Mouse (Mus musculus) left cerebral cortex, postnatal 4 days (tissue): Measurements from ENCODE around the gene Vps29. TPM values are rescaled to one million over a fixed set of nuclear protein-coding genes. Genes with fewer than 3 reads are reported as not detected.

Source experiments
- DNase-seq: peaks from one replicate; pipeline ENCODE4 v3.0.0-alpha.2; 2022
- intact Hi-C: fragments of 180-260 bp; cut with DNase I; formaldehyde crosslinking; loops from one replicate; pipeline ENCODE4 v1.15.1; 2025
- total RNA-seq, 2 experiments: library from RNA; stranded (reverse); gene quantifications; 2 replicates each; pipeline ENCODE4 v1.2.3; 2021

The Vps29 gene
- total RNA-seq, 2 experiments from 2014 or later, result 202 to 208 TPM

DNA sequence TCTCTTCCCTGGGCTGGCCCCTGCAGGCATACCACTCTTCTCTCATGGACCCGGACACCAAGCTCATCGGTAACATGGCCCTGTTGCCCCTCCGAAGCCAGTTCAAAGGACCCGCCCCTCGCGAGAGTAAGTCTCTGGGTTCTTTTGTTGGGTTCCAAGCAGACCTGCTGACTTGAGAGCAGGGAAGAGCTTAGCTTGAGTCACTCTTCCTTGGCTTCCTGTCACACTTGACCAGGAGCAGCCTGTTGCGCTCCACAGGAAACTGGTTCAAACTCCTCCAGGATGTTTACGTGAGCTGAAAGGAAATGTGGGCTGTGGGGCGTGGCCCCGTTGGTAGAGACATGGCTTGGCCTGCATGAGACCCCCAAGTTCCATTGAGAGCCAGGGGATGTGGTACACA lies 42.6 kb downstream of the Vps29 start:
- intact Hi-C loops, result no loop called here
- DNase-seq, result no peak

- intact Hi-C loops, result no loop called here
These were observed 43.3 kb downstream of the Vps29 start for GRCm38 (mm10) chr5:122397495-122397894.

GRCm38 (mm10) chr5:122399871-122400270 lies 45.7 kb downstream of the Vps29 start:
- no peak for DNase-seq
- intact Hi-C loops, result no loop called here

More at GRCm38 (mm10) chr5:122397495-122397894, 43.3 kb downstream of the Vps29 start:
- no peak for DNase-seq

DNA sequence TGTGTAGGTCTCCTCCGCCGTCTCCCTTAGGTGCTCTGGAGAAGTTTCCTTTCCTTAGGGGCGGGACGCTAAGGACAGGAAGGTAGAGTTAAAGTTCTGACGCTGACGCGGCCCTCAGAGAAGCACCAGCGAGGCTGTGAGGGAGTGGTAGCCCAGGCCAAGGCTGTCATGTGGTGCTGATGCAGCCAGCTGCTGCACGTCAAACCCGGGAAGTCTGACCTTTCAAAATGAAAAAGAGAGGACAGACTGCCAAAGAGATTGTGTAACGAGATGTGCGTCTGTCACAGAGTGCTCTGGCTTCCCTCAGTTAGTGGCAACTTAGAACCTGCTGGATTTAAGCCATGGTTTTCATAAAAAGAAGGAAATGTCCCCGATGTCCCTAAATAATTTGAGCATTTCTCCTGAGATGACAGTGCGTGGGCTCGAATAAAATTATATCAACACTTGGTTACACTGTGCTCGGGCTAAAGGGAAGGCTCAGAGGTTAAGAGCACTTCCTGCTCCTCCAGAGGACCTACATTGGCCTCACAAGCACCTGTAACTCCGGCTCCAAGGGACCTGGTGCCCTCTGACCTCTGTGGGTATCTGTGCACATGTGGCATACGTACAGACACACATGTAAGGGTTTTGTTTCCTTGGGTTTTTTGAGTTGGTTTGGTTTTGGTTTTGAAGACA lies 46.6 kb downstream of the Vps29 start:
- DNase-seq, result no peak
- intact Hi-C loops, result no loop called here

GRCm38 (mm10) chr5:122401303-122401640 lies 47.1 kb downstream of the Vps29 start:
- intact Hi-C loops, result no loop called here

DNA sequence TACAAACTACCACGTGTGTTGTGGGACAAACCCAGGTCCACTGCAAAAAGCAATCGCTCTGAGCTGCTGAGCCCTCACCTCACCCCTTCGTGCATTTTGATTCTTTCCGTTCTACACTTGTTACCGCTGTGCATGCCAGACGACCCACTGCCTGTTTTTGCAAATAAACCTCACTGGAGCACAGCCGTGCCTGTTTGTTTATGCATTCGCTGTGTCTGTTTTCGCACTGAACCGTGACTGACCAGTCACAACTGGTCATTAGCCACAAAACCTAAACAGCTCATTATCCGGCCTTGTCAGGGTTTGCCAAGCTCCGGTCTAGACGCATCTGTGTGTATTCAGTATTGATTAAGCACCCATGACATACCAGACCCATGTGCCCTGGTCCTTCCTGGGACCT lies 48.0 kb downstream of the Vps29 start:
- intact Hi-C loops, result no loop called here

More at GRCm38 (mm10) chr5:122401303-122401640, 47.1 kb downstream of the Vps29 start:
- DNase-seq, result peak; percentile 76

GRCm38 (mm10) chr5:122402772-122403171 lies 48.6 kb downstream of the Vps29 start:
- intact Hi-C loops, result no loop called here
- DNase-seq, result peak; percentile 65

More for the DNA sequence above, 48.0 kb downstream of the Vps29 start:
- DNase-seq, result no peak

DNA sequence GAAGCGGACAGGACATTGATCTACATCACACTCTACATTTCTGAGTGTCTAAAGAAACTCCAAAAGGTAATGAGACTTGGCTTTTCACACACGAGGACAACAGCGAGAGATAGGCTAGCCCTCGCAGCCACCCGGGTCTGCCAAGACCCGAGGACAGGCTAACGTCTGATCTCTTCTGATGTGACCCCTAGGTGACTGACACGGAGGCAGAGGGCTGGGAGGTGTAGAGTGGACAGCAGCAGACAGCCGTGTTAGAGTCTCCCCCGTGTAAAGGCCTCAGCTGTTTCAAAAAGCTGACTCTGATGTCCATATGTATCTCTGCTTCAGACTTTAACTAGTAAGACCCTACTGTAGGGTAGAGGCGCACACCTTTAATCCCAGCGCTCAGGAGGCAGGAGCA lies 49.2 kb downstream of the Vps29 start:
- DNase-seq, result no peak
- intact Hi-C loops, result no loop called here

DNA sequence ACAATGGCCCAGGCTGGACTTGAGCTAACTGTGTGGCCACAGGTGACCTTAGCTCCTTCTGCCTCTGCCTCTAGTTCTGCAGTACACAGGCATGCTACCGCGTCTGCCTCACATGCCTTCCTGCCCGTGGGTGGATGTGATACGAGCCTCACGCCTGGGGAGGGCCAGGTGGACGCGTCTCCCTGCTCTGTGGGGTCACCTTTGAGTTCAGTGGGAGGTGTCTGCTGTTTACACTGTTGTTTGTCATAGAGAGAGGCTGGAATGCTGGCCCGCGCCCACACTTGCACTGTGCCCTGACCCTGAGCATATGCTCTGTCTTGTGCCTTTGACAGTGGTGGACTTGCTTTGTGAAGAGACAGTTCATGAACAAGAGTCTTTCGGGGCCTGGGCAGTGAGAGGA lies 51.4 kb downstream of the Vps29 start:
- no peak for DNase-seq
- intact Hi-C loops, result no loop called here

DNA sequence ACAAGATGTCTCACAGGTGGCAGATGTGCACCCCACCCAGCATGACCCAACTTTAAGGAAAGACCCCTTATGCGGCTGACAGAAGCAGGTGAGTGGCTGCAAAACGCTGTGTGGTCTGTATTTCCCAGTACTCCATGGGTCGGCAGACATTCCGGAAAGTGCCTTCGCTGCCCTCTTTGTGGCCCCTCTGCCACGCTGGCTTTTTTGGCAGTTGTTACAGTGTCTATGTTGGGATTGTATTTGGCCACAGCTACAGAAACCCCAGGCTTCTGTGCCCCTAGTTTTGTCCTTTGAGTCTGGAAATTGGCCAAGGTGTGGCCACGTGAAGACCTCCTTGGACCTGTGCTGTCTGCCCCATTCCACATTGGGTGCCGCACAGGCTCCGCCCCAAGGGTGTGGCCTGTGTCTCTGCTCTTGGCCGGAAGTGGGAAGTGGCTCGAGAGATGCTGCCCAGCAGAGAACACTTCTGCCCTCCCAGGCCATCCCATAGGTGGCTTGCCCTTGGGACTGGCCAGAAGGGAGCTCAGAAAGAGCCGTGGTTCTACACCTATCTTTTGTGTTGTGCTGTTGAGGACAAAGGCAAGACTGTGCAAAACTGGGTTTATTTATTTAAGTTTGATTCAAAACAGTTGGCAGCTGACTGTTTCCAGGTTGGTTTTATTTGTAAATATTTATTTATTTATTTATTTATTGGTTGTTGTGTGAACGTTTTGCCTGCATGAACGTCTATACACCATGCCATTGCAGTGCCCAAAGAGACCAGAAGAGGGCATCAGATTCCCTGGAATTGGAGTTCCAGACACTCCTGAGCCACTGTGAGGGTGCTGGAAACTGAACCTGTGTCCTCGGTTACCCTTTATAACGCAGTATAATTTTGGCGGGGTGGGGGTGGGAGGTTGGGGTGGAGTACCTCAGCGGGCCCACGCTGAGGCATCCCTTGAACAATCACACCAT lies 55.8 kb downstream of the Vps29 start:
- no peak for DNase-seq
- intact Hi-C loops, result no loop called here

DNA sequence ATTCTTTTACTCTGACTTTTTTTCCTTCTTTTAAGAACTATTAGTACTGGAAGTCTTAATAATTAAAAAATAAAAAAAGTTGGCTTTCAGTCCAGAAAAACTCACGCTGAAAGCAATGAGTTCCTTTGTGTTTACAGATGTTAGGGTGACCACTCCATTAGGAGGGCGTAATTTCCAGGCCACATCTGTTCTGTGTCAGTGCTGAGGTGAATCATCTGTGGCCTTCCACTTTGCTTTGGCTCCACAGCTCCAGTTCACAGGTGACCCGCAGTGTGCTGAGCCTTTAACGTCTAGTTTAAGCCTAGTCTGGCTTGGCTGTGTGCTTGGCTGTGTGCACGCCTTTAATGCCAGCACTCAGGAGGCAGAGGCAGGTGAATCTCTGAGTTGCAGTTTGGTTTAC lies 57.7 kb downstream of the Vps29 start:
- no peak for DNase-seq
- intact Hi-C loops, result no loop called here

DNA sequence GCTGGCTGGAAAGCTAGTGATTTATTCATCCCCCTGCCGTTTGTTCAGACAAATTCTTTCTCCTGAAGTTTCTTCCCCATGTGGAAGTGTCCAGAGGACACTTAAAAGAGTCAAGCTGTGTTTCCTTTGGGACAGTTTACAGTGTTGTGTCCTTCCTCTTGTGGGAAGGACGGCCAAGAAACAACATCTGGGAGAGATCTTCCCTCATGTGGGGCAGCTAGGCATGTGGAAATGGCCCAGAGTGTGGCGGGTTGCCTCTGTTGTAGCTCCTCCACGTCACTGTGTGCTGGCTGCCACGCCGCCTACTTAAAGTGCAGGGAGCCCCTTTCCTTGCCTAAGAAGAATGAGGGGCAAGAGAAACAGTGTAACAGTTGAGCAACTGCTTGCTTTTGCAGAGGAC lies 58.7 kb downstream of the Vps29 start:
- intact Hi-C loops, result no loop called here
- no peak for DNase-seq

DNA sequence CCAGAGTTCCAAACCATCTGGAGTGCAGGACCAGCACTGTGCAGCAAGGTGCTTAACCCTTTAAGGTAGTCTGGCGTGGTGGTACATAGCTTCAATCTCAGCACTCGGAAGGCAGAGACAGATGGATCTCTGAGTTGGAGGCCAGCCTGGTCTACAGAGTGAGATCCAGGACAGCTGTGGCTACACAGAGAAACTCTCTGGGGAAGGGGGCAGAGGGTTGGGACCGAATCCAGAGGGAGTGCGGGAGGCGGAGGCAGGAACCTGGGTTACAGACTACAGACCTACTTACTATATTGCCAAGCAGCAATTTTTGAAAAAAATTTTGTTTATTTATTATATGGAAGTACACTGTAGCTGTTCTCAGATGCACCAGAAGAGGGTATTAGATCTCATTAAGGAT lies 60.2 kb downstream of the Vps29 start:
- DNase-seq, result no peak
- intact Hi-C loops, result no loop called here

Other genes starting within 250 kb of the Vps29 start
- 1 to 10 TPM in 1 of 2 experiments, not detected in 1; 1.2 TPM for gene Ccdc63, start 213.5 kb upstream of the Vps29 start, total RNA-seq
- gene Ppp1cc, start 196.1 kb upstream of the Vps29 start, total RNA-seq, result 100 to 1,000 TPM; 212 to 227 TPM
- gene Hvcn1, start 147.6 kb upstream of the Vps29 start, total RNA-seq, result 1 to 10 TPM in 1 of 2 experiments, under 1 TPM in 1; 0.84 to 1.2 TPM
- 10 to 100 TPM; 16.4 to 17.8 TPM for gene Tctn1, start 89.9 kb upstream of the Vps29 start, total RNA-seq
- gene Pptc7, start 70.0 kb upstream of the Vps29 start, total RNA-seq, result 10 to 100 TPM; 17.1 to 18.5 TPM
- gene Rad9b, start 136 bp upstream of the Vps29 start, total RNA-seq, result 1 to 10 TPM; 6.1 to 6.8 TPM
- gene Gpn3, start 17.5 kb downstream of the Vps29 start, total RNA-seq, result 10 to 100 TPM; 19.9 to 20.6 TPM
- gene Fam216a, start 18.0 kb downstream of the Vps29 start, total RNA-seq, result 10 to 100 TPM; 62.7 to 65.4 TPM
- 100 to 1,000 TPM; 258 to 271 TPM for gene Arpc3, start 37.5 kb downstream of the Vps29 start, total RNA-seq
- gene Anapc7, start 67.3 kb downstream of the Vps29 start, total RNA-seq, result 10 to 100 TPM; 41.7 to 45.4 TPM
- gene Atp2a2, start 147.9 kb downstream of the Vps29 start, total RNA-seq, result 100 to 1,000 TPM; 385 to 392 TPM